Mouse (Mus musculus) kidney, postnatal 0 days (tissue): ENCODE measurements around the gene Pola1. TPM values are rescaled to one million over a fixed set of nuclear protein-coding genes. Genes with fewer than 3 reads are reported as not detected.

Experiments used
- ATAC-seq: fragments of 200-750 bp; cut with Nextera tagmentation; replicated peaks from 2 replicates; pipeline ENCODE4 v1.8.0; 2017; ENCODE audit warnings: low read depth, moderate number of reproducible peaks, moderate TSS enrichment, moderate library complexity; ENCODE audit not compliant: low FRiP score
- DNase-seq: peaks from one replicate; pipeline ENCODE4 v3.0.0-alpha.2; 2016; ENCODE audit warnings: low spot score
- H3K27ac ChIP-seq: fragments of 300-500 bp; sonication (generic); 2 replicates; pipeline ENCODE4 v1.5.1; 2014; ENCODE audit warnings: mild to moderate bottlenecking
- H3K27me3 ChIP-seq: fragments of 300-500 bp; sonication (generic); 2 replicates; pipeline ENCODE4 v1.6.1; 2014; ENCODE audit warnings: low read length, mixed read lengths; ENCODE audit not compliant: insufficient read depth
- H3K36me3 ChIP-seq: fragments of 300-500 bp; sonication (generic); 2 replicates; pipeline ENCODE4 v1.6.1; 2014; ENCODE audit warnings: low read length, mixed read lengths; ENCODE audit not compliant: insufficient read depth
- H3K4me1 ChIP-seq: fragments of 300-500 bp; sonication (generic); replicated peaks from 2 replicates; pipeline ENCODE4 v1.6.1; 2014; ENCODE audit warnings: antibody characterized with exemption, low read length, mixed read lengths; ENCODE audit not compliant: insufficient read depth
- H3K4me2 ChIP-seq: fragments of 300-500 bp; sonication (generic); 2 replicates; pipeline ENCODE4 v1.6.1; 2014; ENCODE audit warnings: mild to moderate bottlenecking, low read length, moderate library complexity, mixed read lengths
- H3K4me3 ChIP-seq: fragments of 300-500 bp; sonication (generic); replicated peaks from 2 replicates; pipeline ENCODE4 v1.5.1; 2014; ENCODE audit warnings: low read depth, low read length
- H3K9ac ChIP-seq: fragments of 300-500 bp; sonication (generic); 2 replicates; pipeline ENCODE4 v1.6.1; 2014; ENCODE audit warnings: low read depth, low read length
- H3K9me3 ChIP-seq: fragments of 300-500 bp; sonication (generic); replicated peaks from 2 replicates; pipeline ENCODE4 v1.6.1; 2016; ENCODE audit warnings: low read length, inconsistent platforms, mixed read lengths
- CTCF ChIP-seq: IDR thresholded peaks from 2 replicates; pipeline ENCODE4 v1.5.1; 2016; ENCODE audit warnings: antibody characterized with exemption, low read depth, mild to moderate bottlenecking, moderate library complexity
- WGBS: fragments of 180-500 bp; shearing (Covaris S2); extraction: QIAGEN DNeasy Blood & Tissue Kit; methylation state at CpG from one replicate; pipeline ENCODE4 v1.1.7; 2014; 5-methylcytosine and 5-hydroxymethylcytosine counted together
- polyA plus RNA-seq: library from polyadenylated mRNA; unstranded; fragments of >200 nt; fragmentation: Nextera tagmentation; extraction: Ambion mirVana; gene quantifications from 2 replicates; pipeline ENCODE4 v1.2.1, GENCODE M21; 2015

The Pola1 gene
- 7.8 and 9.2 TPM in 2 replicates for polyA plus RNA-seq

DNA sequence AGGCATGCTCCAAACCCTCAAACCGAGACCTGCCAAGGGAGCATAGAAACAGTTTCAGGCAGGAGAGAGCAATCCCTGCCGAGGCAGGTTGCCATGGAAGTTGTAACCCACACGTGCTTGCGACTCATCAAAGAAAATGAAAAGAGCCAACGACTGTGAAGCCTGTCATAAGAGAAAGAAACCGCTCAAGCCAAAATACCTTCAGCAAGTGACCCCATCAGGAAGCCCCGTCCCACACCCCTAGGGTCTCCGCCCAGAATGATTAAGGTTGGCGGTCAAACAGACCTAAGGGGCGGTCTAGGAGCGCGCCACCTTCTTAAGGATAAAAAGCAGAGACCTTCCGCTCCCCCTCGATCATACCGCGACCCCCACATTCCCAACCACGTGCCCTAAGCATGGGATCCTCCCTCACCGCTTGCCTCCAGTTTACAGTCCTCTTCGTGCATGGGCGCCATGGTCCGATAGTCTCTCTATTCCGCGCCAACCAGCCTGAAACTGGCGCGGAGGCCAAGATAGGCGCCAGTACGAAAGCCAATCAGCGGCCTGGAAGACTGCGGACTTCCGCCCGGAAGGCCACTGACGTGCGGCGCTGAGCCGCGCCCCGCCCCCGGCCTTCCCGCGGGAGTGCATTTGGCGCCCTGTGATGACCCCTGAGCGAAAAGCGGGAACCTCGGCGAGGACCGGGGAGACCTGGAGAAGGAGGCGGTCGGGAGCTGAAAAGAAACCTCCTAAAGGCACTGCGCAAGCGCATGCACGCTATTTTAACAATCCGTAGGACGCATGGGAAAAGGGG is at the start of gene Pola1:
TSS of gene Pola1 (minus strand) at position 499 of the 793 bp plus-strand sequence.
- Histone ChIP-seq H3K27me3 (no peaks in the 10 kb centered on the region), H3K9ac (peak within 1 kb of the TSS; percentile 43; the same call in 1 of the 2 replicates), H3K27ac (no peak within 1 kb of the TSS), H3K4me1 (no peaks in the 10 kb centered on the region), H3K9me3 (no peaks in the 10 kb centered on the region), H3K36me3 (no peaks in the 10 kb centered on the region), H3K4me2 (peak within 1 kb of the TSS; percentile 60), H3K4me3 (peak within 1 kb of the TSS; percentile 42)
- DNase-seq: peak; percentile 91
- no peak for TF ChIP-seq CTCF
- WGBS: 20% methylated on average over 53 of the region's 53 CpGs
- peak; percentile 98 for ATAC-seq

DNA sequence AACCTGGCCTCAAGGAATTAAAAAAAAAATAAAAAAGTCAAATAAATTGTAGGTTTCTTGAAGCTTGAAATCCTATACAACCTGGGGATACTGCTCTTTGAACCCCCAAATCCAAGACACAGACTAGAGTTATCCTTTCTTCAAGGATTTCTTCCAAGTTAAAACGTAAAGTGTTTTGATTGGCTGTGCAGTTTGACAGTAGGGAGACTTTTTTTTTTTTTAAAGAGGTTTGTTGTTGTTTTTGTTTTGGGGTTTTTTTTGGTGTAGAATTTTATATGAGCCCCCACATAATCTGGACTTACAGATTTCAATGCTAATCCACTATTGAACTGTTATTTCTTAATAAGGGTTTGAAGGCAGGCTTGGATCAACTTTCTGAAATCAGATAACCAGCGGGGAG is 44.3 kb upstream of the Pola1 start:
- H3K9me3 ChIP-seq: no peaks in the 10 kb centered on the region
- no peak for ATAC-seq
- no peaks in the 10 kb centered on the region for H3K36me3 ChIP-seq
- no peak for TF ChIP-seq CTCF
- H3K27ac ChIP-seq: no peak overlapping the region
- H3K4me3 ChIP-seq: no peak overlapping the region
- WGBS: 65% methylated on average over 2 of the region's 2 CpGs
- peak overlapping the region; percentile 57; the same call in 1 of the 2 replicates for H3K4me2 ChIP-seq
- DNase-seq: no peak
- no peak overlapping the region for H3K9ac ChIP-seq
- H3K27me3 ChIP-seq: peaks cover 3% of the 10 kb centered on the region; the same call in 1 of the 2 replicates
- H3K4me1 ChIP-seq: no peaks in the 10 kb centered on the region

DNA sequence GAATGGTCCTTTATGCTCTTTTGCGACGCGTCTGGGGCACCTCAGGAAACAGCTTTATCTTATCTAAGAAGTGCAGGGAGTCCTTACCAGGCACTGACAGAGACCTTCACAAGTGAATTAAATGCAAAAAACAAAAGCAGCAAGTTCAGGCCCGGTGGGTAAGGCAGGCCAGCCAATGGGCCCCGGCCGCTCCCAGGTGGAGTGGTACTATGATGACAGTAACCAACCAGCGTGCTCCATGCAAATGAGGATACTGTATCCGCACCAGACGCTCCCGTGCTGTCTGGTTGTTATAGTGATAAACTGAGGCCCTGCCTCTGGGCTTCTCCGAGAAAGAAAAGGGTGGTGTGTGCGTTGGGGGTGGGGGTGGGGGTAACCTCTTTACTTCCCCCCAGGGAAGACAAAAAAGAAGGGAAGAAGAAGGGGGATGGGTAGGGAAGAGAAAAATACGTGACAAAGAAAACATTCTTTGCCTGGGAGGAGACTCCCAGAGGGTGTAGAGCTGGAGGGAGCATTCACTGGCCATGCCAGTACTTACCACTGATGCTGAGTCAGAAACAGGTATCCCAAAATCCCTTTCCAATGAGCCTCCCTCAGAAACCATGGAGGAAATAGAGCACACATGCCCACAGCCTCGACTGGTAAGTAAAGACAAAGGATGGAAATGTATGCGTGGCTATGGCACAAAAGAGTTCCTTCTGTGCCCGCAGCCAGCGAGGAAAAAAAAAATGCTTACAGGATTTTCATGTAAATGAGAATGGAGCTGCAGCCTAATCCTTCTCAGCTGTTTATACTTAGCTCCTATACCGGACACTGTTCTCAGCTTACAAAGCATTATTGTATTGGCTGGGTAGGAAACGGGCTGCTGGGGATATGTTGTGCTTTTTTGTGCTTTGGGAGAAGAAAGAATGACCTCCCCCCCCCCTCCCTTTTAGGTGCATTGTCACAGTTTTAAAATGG is 43.2 kb upstream of the Pola1 start:
- ATAC-seq (peak; percentile 91), DNase-seq (peak; percentile 58)
- Histone ChIP-seq H3K9me3 (no peaks in the 10 kb centered on the region), H3K4me3 (peak overlapping the region; percentile 21), H3K27ac (no peak overlapping the region), H3K4me1 (no peaks in the 10 kb centered on the region), H3K4me2 (peak overlapping the region; percentile 57), H3K9ac (no peak overlapping the region), H3K27me3 (peaks cover 3% of the 10 kb centered on the region; the same call in 1 of the 2 replicates), H3K36me3 (no peaks in the 10 kb centered on the region)
- TF ChIP-seq CTCF: no peak
- 21% methylated on average over 19 of the region's 19 CpGs for WGBS

DNA sequence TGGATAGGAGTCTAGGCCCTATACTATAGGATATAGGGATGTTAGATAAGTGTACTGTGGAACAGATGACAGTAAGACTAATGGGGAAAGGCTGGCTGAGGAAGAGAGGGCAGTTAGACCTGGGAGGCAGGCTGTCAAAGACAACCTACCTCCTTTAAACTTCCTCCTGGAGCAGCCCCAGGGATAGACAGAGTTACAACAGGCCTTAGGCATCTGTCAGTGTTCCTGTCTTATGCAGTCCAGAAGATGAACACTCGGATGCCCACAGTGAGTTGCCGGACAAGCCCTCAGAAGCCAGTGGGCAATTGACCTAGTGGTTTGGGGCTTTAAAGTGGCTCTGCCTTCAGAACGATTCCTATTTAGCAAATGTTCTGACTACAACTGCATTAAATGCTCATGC is 42.5 kb upstream of the Pola1 start:
- no peaks in the 10 kb centered on the region for H3K4me1 ChIP-seq
- TF ChIP-seq CTCF: no peak
- no peak overlapping the region for H3K9ac ChIP-seq
- 43% methylated on average over 3 of the region's 3 CpGs for WGBS
- H3K27me3 ChIP-seq: peaks cover 3% of the 10 kb centered on the region; the same call in 1 of the 2 replicates
- H3K4me3 ChIP-seq: no peak overlapping the region
- H3K9me3 ChIP-seq: no peaks in the 10 kb centered on the region
- no peak for ATAC-seq
- H3K36me3 ChIP-seq: no peaks in the 10 kb centered on the region
- no peak overlapping the region for H3K27ac ChIP-seq
- DNase-seq: no peak
- H3K4me2 ChIP-seq: peak overlapping the region; percentile 57; the same call in 1 of the 2 replicates

DNA sequence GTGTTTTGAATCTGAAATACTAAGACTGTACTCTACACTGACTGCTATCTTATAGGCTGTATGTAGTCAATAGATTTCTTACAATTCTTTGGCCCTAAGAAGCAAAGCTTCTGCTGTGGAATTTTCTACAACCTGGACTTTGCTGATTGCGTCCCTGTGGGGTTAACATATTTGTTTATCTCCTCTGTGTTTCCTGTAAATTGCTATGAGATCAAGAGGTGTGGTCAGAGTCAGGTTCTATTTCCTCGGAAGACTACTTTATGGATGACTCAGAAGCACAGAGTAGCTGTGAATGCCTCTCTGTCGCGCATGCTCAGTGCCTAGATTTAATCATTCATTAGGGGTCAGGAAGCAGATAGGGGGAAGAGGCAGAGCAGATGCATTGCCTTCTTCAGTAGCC is 32.8 kb upstream of the Pola1 start:
- WGBS: 66% methylated on average over 4 of the region's 4 CpGs
- no peak for ATAC-seq
- no peak overlapping the region for H3K4me2 ChIP-seq

More for the DNA sequence above, 32.8 kb upstream of the Pola1 start:
- Histone ChIP-seq H3K27ac (no peak overlapping the region), H3K4me1 (no peaks in the 10 kb centered on the region), H3K4me3 (no peak overlapping the region), H3K27me3 (no peaks in the 10 kb centered on the region), H3K9ac (no peak overlapping the region), H3K36me3 (no peaks in the 10 kb centered on the region), H3K9me3 (no peaks in the 10 kb centered on the region)
- no peak for TF ChIP-seq CTCF
- DNase-seq: no peak
